Mouse (Mus musculus): Measurements from ENCODE around the gene Igsf10.

DNA sequence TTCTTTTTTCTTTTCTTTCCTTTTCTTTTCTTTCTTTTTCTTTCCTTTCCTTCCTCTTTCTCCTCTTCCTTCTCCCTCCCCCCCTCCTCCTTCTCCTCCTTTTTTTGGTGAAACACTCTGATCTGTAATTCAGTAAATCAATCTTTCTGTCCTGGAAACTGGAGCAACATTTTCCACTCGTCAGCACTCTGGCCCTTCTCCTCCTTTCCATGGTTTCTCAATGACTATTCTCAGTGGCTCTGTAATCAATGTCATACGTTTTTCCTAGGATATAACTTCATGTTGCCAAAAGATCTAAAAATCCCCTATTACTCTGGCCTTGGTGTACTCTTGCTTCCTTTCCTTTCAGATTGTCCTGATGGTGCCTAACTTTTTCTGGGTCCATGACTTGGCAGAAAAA, 40.1 kb upstream of the Igsf10 start:
- TF ChIP-seq GATA1 (IDR thresholded peaks at IDR 0.05; ENCODE audit: low read length) (no peak), TAL1 (IDR thresholded peaks at IDR 0.05; ENCODE audit: low read length) (no peak)
